Mouse (Mus musculus) thymus, adult 2 months (tissue): ENCODE results near the gene Ap3d1.

Experiments used
- CTCF ChIP-seq: fragments of 200-500 bp; IDR thresholded peaks from 2 replicates; pipeline ENCODE4 v1.5.1; 2012; ENCODE audit warnings: mild to moderate bottlenecking, control low read depth, low read length, moderate library complexity, borderline replicate concordance; ENCODE audit not compliant: control insufficient read depth, poor library complexity, insufficient read depth; ENCODE audit errors: extremely low read depth
- POLR2A ChIP-seq: fragments of 200-500 bp; IDR thresholded peaks from 2 replicates; pipeline ENCODE4 v1.6.1; 2012; ENCODE audit warnings: mild to moderate bottlenecking, low read length, control low read depth, moderate library complexity; ENCODE audit not compliant: control insufficient read depth, poor library complexity, insufficient read depth; ENCODE audit errors: extremely low read depth

DNA sequence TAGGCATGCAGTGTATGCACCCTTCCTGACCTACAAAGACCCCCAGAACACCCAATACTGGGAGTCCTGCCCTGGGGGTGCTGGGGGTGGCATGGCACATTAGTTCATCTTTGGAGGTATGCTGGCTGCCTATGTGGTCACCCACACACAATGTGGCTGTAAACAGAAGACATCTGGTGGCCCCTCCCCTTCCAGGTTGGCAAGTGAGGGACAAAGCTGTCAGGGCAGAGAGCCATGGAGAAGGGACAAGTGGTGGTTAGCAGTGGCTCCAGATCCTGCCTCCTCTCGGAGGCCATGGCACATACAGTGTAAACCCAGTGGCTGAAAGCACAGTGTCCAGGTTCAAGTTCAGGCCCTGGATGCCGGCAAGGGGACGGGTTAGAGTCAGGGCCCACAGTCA is 55.4 kb downstream of the Ap3d1 start:
- TF ChIP-seq CTCF (no peak), POLR2A (no peak)
